Mouse (Mus musculus): Measurements from ENCODE around the gene Atp2a2. TPM values are rescaled to one million over a fixed set of nuclear protein-coding genes. Genes with fewer than 3 reads are reported as not detected.

Atp2a2 gene
- polyA plus RNA-seq, 2 experiments, result 39.7 to 96.7 TPM

DNA sequence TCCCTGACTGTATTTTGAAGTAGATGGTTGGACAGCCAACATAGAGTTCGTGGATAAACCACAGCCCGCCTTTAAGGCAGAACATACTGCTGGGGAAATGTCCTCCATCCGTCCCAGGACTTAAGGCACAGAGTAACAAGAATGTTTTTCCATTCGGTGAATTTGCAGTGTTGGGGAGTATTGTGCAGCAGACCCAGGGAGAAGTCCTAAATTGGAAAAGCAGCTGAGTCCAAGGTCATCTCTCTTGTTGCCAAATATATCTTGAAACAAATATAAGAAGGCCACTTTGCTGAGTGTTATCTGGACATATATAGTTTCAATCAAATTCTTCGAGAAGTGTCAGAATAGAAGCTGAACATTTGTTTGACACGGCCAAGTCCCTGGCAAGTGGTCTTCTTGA is 41.4 kb upstream of the Atp2a2 start:
- Histone ChIP-seq H3K27me3 (ENCODE audit: control insufficient read depth, insufficient read depth, low read length) (no peaks in the 10 kb centered on the region), H3K36me3 (ENCODE audit: control insufficient read depth, insufficient read depth, low read length) (peaks cover 9% of the 10 kb centered on the region; the same call in 1 of the 2 replicates), H3K9ac (ENCODE audit: low read depth, low read length, severe bottlenecking) (no peak overlapping the region), H3K4me3 (replicated peaks; ENCODE audit: low read length) (no peak overlapping the region), H3K27ac (replicated peaks; ENCODE audit: low read depth, low read length) (no peak overlapping the region), H3K4me1 (ENCODE audit: control insufficient read depth, insufficient read depth, low read length) (no peaks in the 10 kb centered on the region), H3K9me3 (ENCODE audit: control insufficient read depth, low read length) (no peaks in the 10 kb centered on the region), H3K4me2 (replicated peaks; ENCODE audit: low read depth, low read length, severe bottlenecking) (no peak overlapping the region)
- TF ChIP-seq POLR2A (IDR thresholded peaks at IDR 0.05; ENCODE audit: borderline replicate concordance, extremely low read depth, insufficient read depth, insufficient read length), result no peak
- ATAC-seq (ENCODE audit: low FRiP score, low read depth) (no peak), DNase-seq (ENCODE audit: low spot score) (no peak)
- WGBS, result 89% methylated on average over 6 of the region's 6 CpGs

DNA sequence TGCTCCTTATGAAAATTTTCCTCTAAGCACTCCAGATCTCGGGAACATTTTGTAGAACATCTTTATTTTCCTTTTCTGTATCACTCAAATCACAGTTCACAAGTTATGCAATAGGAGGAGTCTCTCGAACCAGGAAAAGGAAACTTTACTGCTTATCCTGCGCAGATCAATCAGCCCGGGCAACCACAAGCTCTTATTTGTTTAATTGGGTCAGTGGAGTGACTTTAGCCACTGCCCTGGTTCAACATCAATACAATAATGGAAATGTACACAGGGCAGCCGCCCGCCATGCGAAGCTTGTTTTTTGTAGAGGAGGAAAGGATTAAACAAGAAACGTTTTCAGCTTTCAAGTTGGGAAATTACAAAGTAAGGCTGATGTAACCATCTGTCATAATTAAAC is 39.8 kb upstream of the Atp2a2 start:
- no peak for ATAC-seq (ENCODE audit: low FRiP score, low read depth)
- 88% methylated on average over 8 of the region's 8 CpGs for WGBS
- Histone ChIP-seq H3K4me2 (replicated peaks; ENCODE audit: low read depth, low read length, severe bottlenecking) (no peak overlapping the region), H3K27me3 (ENCODE audit: control insufficient read depth, insufficient read depth, low read length) (no peaks in the 10 kb centered on the region), H3K4me1 (ENCODE audit: control insufficient read depth, insufficient read depth, low read length) (no peaks in the 10 kb centered on the region), H3K4me3 (replicated peaks; ENCODE audit: low read length) (no peak overlapping the region), H3K9me3 (ENCODE audit: control insufficient read depth, low read length) (no peaks in the 10 kb centered on the region), H3K9ac (ENCODE audit: low read depth, low read length, severe bottlenecking) (no peak overlapping the region), H3K27ac (replicated peaks; ENCODE audit: low read depth, low read length) (no peak overlapping the region), H3K36me3 (ENCODE audit: control insufficient read depth, insufficient read depth, low read length) (peaks cover 9% of the 10 kb centered on the region; the same call in 1 of the 2 replicates)
- TF ChIP-seq POLR2A (IDR thresholded peaks at IDR 0.05; ENCODE audit: borderline replicate concordance, extremely low read depth, insufficient read depth, insufficient read length), result no peak
- DNase-seq (ENCODE audit: low spot score), result no peak

DNA sequence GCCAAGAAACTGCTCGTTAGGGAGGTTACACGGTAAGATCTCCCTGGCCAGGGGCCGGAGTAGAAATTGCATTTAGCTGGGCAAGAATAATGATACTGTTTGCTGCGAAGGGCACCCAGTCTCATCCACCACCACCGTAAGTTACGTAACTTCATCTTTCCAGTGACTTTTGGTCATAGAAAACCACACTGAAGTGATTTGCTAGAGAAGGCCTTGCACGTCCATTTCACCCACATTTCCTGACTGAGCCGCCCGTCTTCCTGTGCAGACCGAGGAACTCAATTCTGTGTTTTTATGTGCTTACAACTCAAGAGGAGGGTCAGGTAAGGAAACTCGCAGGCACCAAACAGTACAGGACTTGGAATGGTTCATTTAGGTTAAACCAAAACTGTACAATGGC is 36.1 kb upstream of the Atp2a2 start:
- no peaks in the 10 kb centered on the region for H3K27me3 ChIP-seq (ENCODE audit: control insufficient read depth, insufficient read depth, low read length)
- H3K9ac ChIP-seq (ENCODE audit: low read depth, low read length, severe bottlenecking), result no peak overlapping the region
- H3K4me3 ChIP-seq (replicated peaks; ENCODE audit: low read length), result no peak overlapping the region
- no peak overlapping the region for H3K27ac ChIP-seq (replicated peaks; ENCODE audit: low read depth, low read length)
- DNase-seq (ENCODE audit: low spot score) (no peak), ATAC-seq (ENCODE audit: low FRiP score, low read depth) (no peak)
- TF ChIP-seq POLR2A (IDR thresholded peaks at IDR 0.05; ENCODE audit: borderline replicate concordance, extremely low read depth, insufficient read depth, insufficient read length), result no peak
- WGBS, result 85% methylated on average over 11 of the region's 11 CpGs
- no peak overlapping the region for H3K4me2 ChIP-seq (replicated peaks; ENCODE audit: low read depth, low read length, severe bottlenecking)
- no peaks in the 10 kb centered on the region for H3K9me3 ChIP-seq (ENCODE audit: control insufficient read depth, low read length)
- peaks cover 9% of the 10 kb centered on the region; the same call in 1 of the 2 replicates for H3K36me3 ChIP-seq (ENCODE audit: control insufficient read depth, insufficient read depth, low read length)
- no peaks in the 10 kb centered on the region for H3K4me1 ChIP-seq (ENCODE audit: control insufficient read depth, insufficient read depth, low read length)

DNA sequence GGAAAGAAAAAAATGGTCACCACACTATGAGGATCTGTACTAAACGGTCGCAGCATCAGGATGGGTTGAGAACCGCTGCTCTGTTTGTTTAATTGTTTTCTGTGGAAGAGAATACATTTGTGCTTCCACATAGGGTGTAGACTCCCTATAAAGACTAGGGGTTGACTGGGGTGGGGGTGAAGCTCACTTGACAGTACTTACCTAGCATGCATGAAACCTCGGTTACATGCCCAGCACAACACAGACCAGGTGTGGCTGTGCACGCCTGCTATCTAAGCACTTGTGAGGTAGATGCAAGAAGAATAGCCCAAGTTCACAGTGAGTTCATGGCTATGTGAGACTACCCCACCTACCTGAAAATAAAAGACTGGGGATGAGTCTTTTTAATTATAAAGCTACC is 35.6 kb upstream of the Atp2a2 start:
- DNase-seq (ENCODE audit: low spot score), result no peak
- no peak overlapping the region for H3K9ac ChIP-seq (ENCODE audit: low read depth, low read length, severe bottlenecking)
- no peaks in the 10 kb centered on the region for H3K27me3 ChIP-seq (ENCODE audit: control insufficient read depth, insufficient read depth, low read length)
- no peak for ATAC-seq (ENCODE audit: low FRiP score, low read depth)
- H3K9me3 ChIP-seq (ENCODE audit: control insufficient read depth, low read length), result no peaks in the 10 kb centered on the region
- no peak overlapping the region for H3K4me2 ChIP-seq (replicated peaks; ENCODE audit: low read depth, low read length, severe bottlenecking)
- H3K4me1 ChIP-seq (ENCODE audit: control insufficient read depth, insufficient read depth, low read length), result no peaks in the 10 kb centered on the region
- H3K27ac ChIP-seq (replicated peaks; ENCODE audit: low read depth, low read length), result no peak overlapping the region
- 94% methylated on average over 5 of the region's 5 CpGs for WGBS
- no peak overlapping the region for H3K4me3 ChIP-seq (replicated peaks; ENCODE audit: low read length)
- H3K36me3 ChIP-seq (ENCODE audit: control insufficient read depth, insufficient read depth, low read length), result peaks cover 9% of the 10 kb centered on the region; the same call in 1 of the 2 replicates
- TF ChIP-seq POLR2A (IDR thresholded peaks at IDR 0.05; ENCODE audit: borderline replicate concordance, extremely low read depth, insufficient read depth, insufficient read length), result no peak

DNA sequence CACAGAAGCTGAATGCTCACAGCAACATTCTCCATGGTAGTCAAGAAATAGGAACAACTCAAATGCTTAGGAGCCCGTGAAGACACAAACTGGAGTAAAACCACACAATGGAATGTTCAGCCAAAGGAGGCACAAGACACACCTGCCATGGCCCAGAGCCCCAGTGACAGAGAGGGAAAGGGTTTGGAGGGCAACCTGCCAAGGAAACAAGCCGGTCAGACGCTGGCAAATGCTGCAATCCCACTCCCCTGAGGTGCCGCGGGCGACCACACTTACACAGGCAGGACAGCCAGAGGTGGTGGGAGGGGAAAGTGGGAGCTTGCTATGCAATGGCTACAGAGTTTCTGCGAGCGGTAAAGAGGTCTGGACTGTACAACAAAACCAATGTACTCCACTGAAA is 31.9 kb upstream of the Atp2a2 start:
- Histone ChIP-seq H3K9me3 (ENCODE audit: control insufficient read depth, low read length) (no peaks in the 10 kb centered on the region), H3K9ac (ENCODE audit: low read depth, low read length, severe bottlenecking) (no peak overlapping the region), H3K4me3 (replicated peaks; ENCODE audit: low read length) (no peak overlapping the region), H3K36me3 (ENCODE audit: control insufficient read depth, insufficient read depth, low read length) (no peaks in the 10 kb centered on the region), H3K27me3 (ENCODE audit: control insufficient read depth, insufficient read depth, low read length) (no peaks in the 10 kb centered on the region), H3K27ac (replicated peaks; ENCODE audit: low read depth, low read length) (no peak overlapping the region), H3K4me1 (ENCODE audit: control insufficient read depth, insufficient read depth, low read length) (peaks cover 13% of the 10 kb centered on the region), H3K4me2 (replicated peaks; ENCODE audit: low read depth, low read length, severe bottlenecking) (no peak overlapping the region)
- WGBS, result 78% methylated on average over 8 of the region's 8 CpGs
- TF ChIP-seq POLR2A (IDR thresholded peaks at IDR 0.05; ENCODE audit: borderline replicate concordance, extremely low read depth, insufficient read depth, insufficient read length), result no peak
- ATAC-seq (ENCODE audit: low FRiP score, low read depth) (no peak), DNase-seq (ENCODE audit: low spot score) (no peak)

Measured in limb, embryonic 14.5 days (tissue).